Comparison of ENCODE assay signal across 12 mouse cellular contexts in genomic region chr4:65548561-65548960, GRCm38 (mm10). TPM values are rescaled to one million over a fixed set of nuclear protein-coding genes. Genes with fewer than 3 reads are reported as not detected.
DNase-seq lines count a peak whose midpoint lies in the region; ATAC-seq lines count a peak whose summit lies in the region.
"Had no signal": no experiment of that assay in that cellular context is flagged by ENCODE, and none has a peak within 500 bp of the region (broad histone marks: within the 10 kb centered on the region; RNA-seq: fewer than 3 reads in every experiment).

No protein-coding gene starts in this region.

- 64% methylated on average over 6 of the region's 6 CpGs for WGBS in heart, embryonic 10.5 days
- 47% methylated on average over 6 of the region's 6 CpGs for WGBS in lung, embryonic 16.5 days
- 73% methylated on average over 6 of the region's 6 CpGs for WGBS in midbrain, embryonic 13.5 days

- H3K4me2 ChIP-seq in lung, embryonic 16.5 days (ENCODE audit: low read depth, low read length): no peak overlapping the region
- no peak overlapping the region for H3K4me2 ChIP-seq in midbrain, embryonic 13.5 days (replicated peaks)
- H3K4me2 ChIP-seq: forebrain, embryonic 13.5 days had no signal

- DNase-seq in heart, adult 11 months: peak; percentile 98
- no peak for DNase-seq in heart, embryonic 10.5 days (ENCODE audit: low spot score)
- peak; percentile 69 for DNase-seq in adipocyte (ENCODE audit: low spot score)
- DNase-seq in gastrocnemius, postnatal 36 days: peak; percentile 31 to 66
- no peak for DNase-seq in layer of hippocampus, postnatal 10 days (ENCODE audit: low spot score in 2 of 2)
- no peak for DNase-seq in thymus, postnatal 25 days
- DNase-seq: cerebellum, adult 11-12 months; kidney, postnatal 36 days; thymus, postnatal 36 days had no signal

- no peak overlapping the region for H3K27ac ChIP-seq in heart, embryonic 10.5 days
- H3K27ac ChIP-seq in lung, embryonic 16.5 days (ENCODE audit: low read length): no peak overlapping the region
- H3K27ac ChIP-seq in midbrain, embryonic 13.5 days: no peak overlapping the region
- H3K27ac ChIP-seq: forebrain, embryonic 13.5 days had no signal

- H3K9me3 ChIP-seq in heart, embryonic 10.5 days: no peaks in the 10 kb centered on the region
- H3K9me3 ChIP-seq in lung, embryonic 16.5 days (ENCODE audit: control insufficient read depth, low read length): no peaks in the 10 kb centered on the region
- no peaks in the 10 kb centered on the region for H3K9me3 ChIP-seq in midbrain, embryonic 13.5 days
- H3K9me3 ChIP-seq: forebrain, embryonic 13.5 days had no signal

- no peaks in the 10 kb centered on the region for H3K36me3 ChIP-seq in heart, embryonic 10.5 days
- H3K36me3 ChIP-seq in lung, embryonic 16.5 days (ENCODE audit: control insufficient read depth, insufficient read depth, low read length): no peaks in the 10 kb centered on the region
- no peaks in the 10 kb centered on the region for H3K36me3 ChIP-seq in midbrain, embryonic 13.5 days

- peak; percentile 80 for ATAC-seq in lung, embryonic 16.5 days (ENCODE audit: low read depth)
- no peak for ATAC-seq in midbrain, embryonic 13.5 days
- ATAC-seq: forebrain, embryonic 13.5 days had no signal

- no peaks in the 10 kb centered on the region for H3K4me1 ChIP-seq in heart, embryonic 10.5 days
- no peaks in the 10 kb centered on the region for H3K4me1 ChIP-seq in lung, embryonic 16.5 days (replicated peaks; ENCODE audit: control insufficient read depth, insufficient read depth, low read length)
- no peaks in the 10 kb centered on the region for H3K4me1 ChIP-seq in midbrain, embryonic 13.5 days (replicated peaks)
- H3K4me1 ChIP-seq: forebrain, embryonic 13.5 days had no signal

- no peaks in the 10 kb centered on the region for H3K27me3 ChIP-seq in heart, embryonic 10.5 days (ENCODE audit: insufficient read depth, poor library complexity, severe bottlenecking)
- no peaks in the 10 kb centered on the region for H3K27me3 ChIP-seq in lung, embryonic 16.5 days (ENCODE audit: control insufficient read depth, insufficient read depth, low read depth, low read length)
- no peaks in the 10 kb centered on the region for H3K27me3 ChIP-seq in midbrain, embryonic 13.5 days
- H3K27me3 ChIP-seq: forebrain, embryonic 13.5 days had no signal

- no peak overlapping the region for H3K4me3 ChIP-seq in heart, embryonic 10.5 days
- H3K4me3 ChIP-seq in lung, embryonic 16.5 days (ENCODE audit: low read length): no peak overlapping the region
- H3K4me3 ChIP-seq in midbrain, embryonic 13.5 days (replicated peaks): no peak overlapping the region
- H3K4me3 ChIP-seq: forebrain, embryonic 13.5 days had no signal

- intact Hi-C loops in gastrocnemius, postnatal 36 days (cut with DNase I): no loop called here

- H3K9ac ChIP-seq in lung, embryonic 16.5 days (ENCODE audit: low read length): no peak overlapping the region
- H3K9ac ChIP-seq in midbrain, embryonic 13.5 days (replicated peaks): no peak overlapping the region
- H3K9ac ChIP-seq: forebrain, embryonic 13.5 days had no signal

RNA-seq across cellular contexts. Expression of gene Trim32, which starts 56.2 kb away (rescaled TPM):
- 41.8 and 46.3 TPM in 2 replicates for polyA plus RNA-seq in heart, embryonic 10.5 days (2016; fragmentation: Nextera tagmentation; extraction: Ambion mirVana)
- 10 to 100 TPM in 1 of 2 experiments, 1 to 10 TPM in 1; 8.6 to 10.1 TPM for total RNA-seq in gastrocnemius, postnatal 36 days (2021)
- 39.4 and 45.5 TPM in 2 replicates for polyA plus RNA-seq in lung, embryonic 16.5 days (2015; fragmentation: Nextera tagmentation; extraction: Ambion mirVana)
- 129 and 139 TPM in 2 replicates for polyA plus RNA-seq in midbrain, embryonic 13.5 days (2015; fragmentation: Nextera tagmentation; extraction: Ambion mirVana)
- 100 to 1,000 TPM; 172 to 183 TPM for total RNA-seq in layer of hippocampus, postnatal 10 days (2021)

Comparison
In these comparisons a context has a peak if more than half of its experiments do, and no peak if none do; other contexts are left out.
1. DNase-seq: peak in heart, adult 11 months (single experiment), adipocyte (single experiment) and gastrocnemius, postnatal 36 days (2 of 2); none in heart, embryonic 10.5 days (single experiment), layer of hippocampus, postnatal 10 days (0 of 2) and thymus, postnatal 25 days (single experiment).